Mouse (Mus musculus) lung, embryonic 14.5 days (tissue): ENCODE measurements at regions not wholly inside any gene's neighbourhood (a gene's known extent, or its start where the extent isn't known, plus 50 kb on each side); places are given as distances from the start of the nearest gene placed in this dataset.
A peak's percentile ranks its signal among the peaks of the same experiment; 100 is the strongest.

ENCODE experiments used
- ATAC-seq: fragments of 200-750 bp; cut with Nextera tagmentation; 2 replicates; pipeline ENCODE4 v1.8.0; 2017; ENCODE audit warnings: mild to moderate bottlenecking, moderate TSS enrichment, moderate library complexity; ENCODE audit not compliant: insufficient read depth
- DNase-seq: peaks from one replicate; pipeline ENCODE4 v3.0.0-alpha.2; 2015
- H3K27ac ChIP-seq: fragments of 300-500 bp; sonication (generic); 2 replicates; pipeline ENCODE4 v1.5.1; 2014; ENCODE audit warnings: low read depth, mild to moderate bottlenecking, moderate library complexity
- H3K27me3 ChIP-seq: fragments of 300-500 bp; sonication (generic); 2 replicates; pipeline ENCODE4 v1.6.1; 2014; ENCODE audit warnings: low read length, control low read depth; ENCODE audit not compliant: insufficient read depth
- H3K36me3 ChIP-seq: fragments of 300-500 bp; sonication (generic); 2 replicates; pipeline ENCODE4 v1.6.1; 2014; ENCODE audit warnings: control low read depth; ENCODE audit not compliant: insufficient read depth
- H3K4me1 ChIP-seq: fragments of 300-500 bp; sonication (generic); 2 replicates; pipeline ENCODE4 v1.6.1; 2014; ENCODE audit warnings: antibody characterized with exemption, control low read depth; ENCODE audit not compliant: insufficient read depth
- H3K4me2 ChIP-seq: fragments of 300-500 bp; sonication (generic); 2 replicates; pipeline ENCODE4 v1.6.1; 2014; ENCODE audit warnings: mild to moderate bottlenecking
- H3K4me3 ChIP-seq: fragments of 300-500 bp; sonication (generic); 2 replicates; pipeline ENCODE4 v1.5.1; 2014; ENCODE audit warnings: low read depth, low read length
- H3K9ac ChIP-seq: fragments of 300-500 bp; sonication (generic); 2 replicates; pipeline ENCODE4 v1.6.1; 2014
- H3K9me3 ChIP-seq: fragments of 300-500 bp; sonication (generic); 2 replicates; pipeline ENCODE4 v1.6.1; 2016; ENCODE audit warnings: low read depth, low read length, control low read depth
- CTCF ChIP-seq: IDR thresholded peaks from 2 replicates; pipeline ENCODE4 v1.5.1; 2016; ENCODE audit warnings: antibody characterized with exemption, low read depth
- WGBS: fragments of 180-500 bp; shearing (Covaris S2); extraction: QIAGEN DNeasy Blood & Tissue Kit; methylation state at CpG from one replicate; pipeline ENCODE4 v1.1.7; 2014; 5-methylcytosine and 5-hydroxymethylcytosine counted together

- no peak for TF ChIP-seq CTCF
- Histone ChIP-seq H3K27me3 (no peaks in the 10 kb centered on the region), H3K4me2 (no peak overlapping the region), H3K9ac (no peak overlapping the region), H3K27ac (no peak overlapping the region), H3K36me3 (no peaks in the 10 kb centered on the region), H3K4me1 (no peaks in the 10 kb centered on the region), H3K9me3 (no peaks in the 10 kb centered on the region), H3K4me3 (no peak overlapping the region)
- DNase-seq (no peak), ATAC-seq (no peak)
- 79% methylated on average over 8 of the region's 8 CpGs for WGBS
Measured at GRCm38 (mm10) chr1:128830671-128831240, 238.7 kb upstream of the Cxcr4 start.

- DNase-seq, result peak; percentile 37
- no peaks in the 10 kb centered on the region for H3K27me3 ChIP-seq
- ATAC-seq, result no peak
Measured at GRCm38 (mm10) chr1:128829536-128829935, 237.4 kb upstream of the Cxcr4 start.

GRCm38 (mm10) chr1:128826419-128826818, 234.3 kb upstream of the Cxcr4 start:
- Histone ChIP-seq H3K4me3 (no peak overlapping the region), H3K36me3 (no peaks in the 10 kb centered on the region), H3K9ac (no peak overlapping the region), H3K9me3 (no peaks in the 10 kb centered on the region), H3K4me2 (no peak overlapping the region), H3K27ac (no peak overlapping the region), H3K4me1 (no peaks in the 10 kb centered on the region), H3K27me3 (no peaks in the 10 kb centered on the region)
- DNase-seq (no peak), ATAC-seq (no peak)
- WGBS, result 88% methylated on average over 11 of the region's 11 CpGs
- TF ChIP-seq CTCF, result no peak

More at GRCm38 (mm10) chr1:128829536-128829935, 237.4 kb upstream of the Cxcr4 start:
- Histone ChIP-seq H3K9ac (no peak overlapping the region), H3K27ac (no peak overlapping the region), H3K4me3 (no peak overlapping the region), H3K4me1 (no peaks in the 10 kb centered on the region), H3K36me3 (no peaks in the 10 kb centered on the region), H3K4me2 (no peak overlapping the region), H3K9me3 (no peaks in the 10 kb centered on the region)
- WGBS, result 37% methylated on average over 2 of the region's 2 CpGs
- TF ChIP-seq CTCF, result no peak

GRCm38 (mm10) chr1:128824916-128825683, 233.0 kb upstream of the Cxcr4 start:
- 50% methylated on average over 11 of the region's 11 CpGs for WGBS
- ATAC-seq, result no peak
- no peak for DNase-seq
- Histone ChIP-seq H3K4me3 (no peak overlapping the region), H3K36me3 (no peaks in the 10 kb centered on the region), H3K4me1 (no peaks in the 10 kb centered on the region), H3K9me3 (no peaks in the 10 kb centered on the region), H3K27ac (no peak overlapping the region), H3K9ac (no peak overlapping the region), H3K4me2 (no peak overlapping the region), H3K27me3 (no peaks in the 10 kb centered on the region)
- no peak for TF ChIP-seq CTCF

GRCm38 (mm10) chr1:128824235-128824634, 232.1 kb upstream of the Cxcr4 start:
- Histone ChIP-seq H3K27me3 (no peaks in the 10 kb centered on the region), H3K4me3 (no peak overlapping the region), H3K36me3 (no peaks in the 10 kb centered on the region), H3K4me1 (no peaks in the 10 kb centered on the region), H3K9ac (no peak overlapping the region), H3K9me3 (no peaks in the 10 kb centered on the region), H3K27ac (no peak overlapping the region), H3K4me2 (no peak overlapping the region)
- TF ChIP-seq CTCF, result peak; percentile 88
- DNase-seq (peak; percentile 95), ATAC-seq (peak; percentile 52; the same call in 1 of the 2 replicates)
- WGBS, result 8% methylated on average over 8 of the region's 8 CpGs

GRCm38 (mm10) chr1:128821991-128822390, 229.9 kb upstream of the Cxcr4 start:
- H3K4me2 ChIP-seq, result no peak overlapping the region
- no peak overlapping the region for H3K4me3 ChIP-seq
- ATAC-seq (peak; percentile 25; the same call in 1 of the 2 replicates), DNase-seq (no peak)
- H3K27ac ChIP-seq, result no peak overlapping the region
- H3K9me3 ChIP-seq, result no peaks in the 10 kb centered on the region
- H3K36me3 ChIP-seq, result no peaks in the 10 kb centered on the region
- H3K9ac ChIP-seq, result no peak overlapping the region
- 41% methylated on average over 6 of the region's 6 CpGs for WGBS
- H3K27me3 ChIP-seq, result no peaks in the 10 kb centered on the region
- no peak for TF ChIP-seq CTCF
- H3K4me1 ChIP-seq, result no peaks in the 10 kb centered on the region

GRCm38 (mm10) chr1:128820527-128820926, 228.4 kb upstream of the Cxcr4 start:
- H3K27ac ChIP-seq, result no peak overlapping the region
- no peaks in the 10 kb centered on the region for H3K27me3 ChIP-seq
- peak; percentile 27; the same call in 1 of the 2 replicates for TF ChIP-seq CTCF
- 93% methylated on average over 1 of the region's 1 CpGs for WGBS
- no peaks in the 10 kb centered on the region for H3K36me3 ChIP-seq
- H3K9ac ChIP-seq, result no peak overlapping the region
- no peak overlapping the region for H3K4me2 ChIP-seq
- no peaks in the 10 kb centered on the region for H3K9me3 ChIP-seq
- no peak for ATAC-seq
- no peaks in the 10 kb centered on the region for H3K4me1 ChIP-seq
- no peak for DNase-seq
- no peak overlapping the region for H3K4me3 ChIP-seq
